Mouse (Mus musculus): ENCODE results near the gene Ccdc88c.

Gene Ccdc88c

DNA sequence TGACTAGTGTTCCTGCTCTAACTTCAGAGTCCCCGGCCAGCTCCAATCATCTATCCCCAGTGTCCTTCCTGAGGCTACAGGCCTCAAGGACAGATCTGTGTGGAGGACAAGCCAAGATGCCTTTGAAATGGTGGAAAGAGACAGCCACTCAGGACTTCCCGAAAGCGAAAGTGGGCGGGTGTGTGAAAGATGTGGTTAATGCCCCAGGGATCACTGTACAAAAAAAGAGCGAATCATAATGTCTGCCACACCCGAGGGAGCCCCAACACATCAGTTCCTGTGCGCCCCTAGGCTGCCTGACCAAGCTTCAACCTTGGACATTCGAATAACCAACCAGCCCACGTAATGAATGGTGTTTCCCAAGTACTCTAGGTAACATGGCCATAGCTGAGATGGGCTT, 100.6 kb downstream of the Ccdc88c start:
- DNase-seq (ENCODE audit: low spot score) = no peak

DNA sequence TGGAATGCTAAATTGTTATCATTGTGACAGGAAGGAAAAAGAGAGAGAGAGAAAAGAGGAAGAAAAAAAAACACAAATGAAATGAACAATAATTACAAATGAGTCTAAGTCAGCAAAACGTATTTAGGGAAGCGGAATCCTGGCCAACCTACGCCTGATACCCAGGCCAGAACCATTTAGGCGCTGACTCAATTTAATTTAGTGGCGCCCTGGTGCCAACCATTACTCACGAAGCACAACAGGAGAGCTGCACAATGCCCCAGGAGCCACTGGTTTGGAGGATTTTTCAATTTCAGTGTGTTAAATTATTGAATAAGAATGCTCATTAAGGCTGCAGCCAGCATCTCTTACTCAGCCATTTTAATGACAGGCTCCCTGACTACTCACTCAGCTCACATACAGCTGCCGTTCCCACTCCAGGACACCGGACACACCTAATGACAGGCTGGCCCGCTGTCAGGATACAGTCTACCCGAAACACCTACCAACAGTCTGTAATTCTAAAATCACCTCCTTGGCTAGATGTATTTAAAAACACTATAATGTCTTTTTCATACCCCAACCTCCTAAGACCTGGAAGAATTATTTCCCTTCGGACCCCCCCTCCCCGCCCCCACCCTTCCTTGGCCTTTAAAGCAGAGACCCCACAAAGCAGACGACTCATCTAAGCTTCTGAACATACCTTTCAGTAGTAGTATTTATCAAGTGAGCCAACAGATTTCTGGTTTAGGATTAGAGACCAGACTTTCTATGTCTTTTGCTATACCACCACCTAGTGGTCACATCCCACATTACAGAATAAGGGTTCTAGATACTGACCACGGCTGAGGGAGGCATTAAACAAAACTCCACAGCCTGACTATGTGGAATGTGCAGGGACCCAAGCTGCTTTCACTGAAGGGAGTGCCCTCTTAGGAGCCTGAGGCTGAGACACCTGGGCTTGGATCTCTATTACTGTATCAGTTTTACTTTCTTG, 102.9 kb downstream of the Ccdc88c start:
- no peak for DNase-seq (ENCODE audit: low spot score)

- DNase-seq (ENCODE audit: low spot score) = no peak
These were observed 104.1 kb downstream of the Ccdc88c start for GRCm38 (mm10) chr12:100924646-100925339.

- no peak for DNase-seq (ENCODE audit: low spot score)
These were observed 118.1 kb downstream of the Ccdc88c start for GRCm38 (mm10) chr12:100910731-100911130.

- no peak for DNase-seq (ENCODE audit: low spot score)
These were observed 119.1 kb downstream of the Ccdc88c start for GRCm38 (mm10) chr12:100909765-100910164.

GRCm38 (mm10) chr12:100908298-100909034, 120.4 kb downstream of the Ccdc88c start:
- DNase-seq (ENCODE audit: low spot score) = no peak

DNA sequence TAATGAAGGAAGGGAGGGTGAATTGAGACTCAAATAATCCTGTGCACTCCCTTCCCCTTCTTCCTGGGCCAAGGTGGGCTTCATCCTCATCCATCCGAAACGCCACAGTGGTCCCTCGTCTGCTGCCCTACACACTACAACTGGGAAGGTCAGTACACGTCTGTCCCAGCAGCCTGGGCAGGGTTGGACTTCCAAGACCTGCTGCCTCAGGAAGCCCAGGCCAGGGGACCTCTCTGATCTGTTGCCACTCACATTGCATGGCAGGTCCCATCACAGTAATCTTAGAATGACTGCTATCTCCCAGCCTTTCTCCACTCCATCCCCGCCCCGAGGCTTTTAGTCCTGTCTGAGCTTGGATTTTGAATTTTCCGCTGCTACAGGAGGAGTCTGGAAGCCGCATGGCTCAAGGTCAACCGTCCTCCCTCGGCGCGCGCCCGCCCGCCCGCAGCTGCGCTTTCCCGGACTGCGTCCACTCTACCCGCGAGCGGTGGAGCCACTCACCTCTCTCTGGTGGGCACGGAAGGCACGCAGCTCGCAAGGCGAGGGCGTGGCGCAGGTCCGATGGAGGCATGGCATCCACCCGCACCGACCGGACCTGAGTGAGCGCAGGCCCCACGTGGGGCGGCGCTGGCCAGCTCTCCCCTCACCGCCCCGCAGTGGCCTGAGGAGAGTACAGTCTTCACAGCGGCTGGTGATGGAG, 121.1 kb downstream of the Ccdc88c start, which contains the start of gene Gpr68:
TSS of gene Gpr68 (minus strand) at position 601 of the 700 bp plus-strand sequence.
- peak; percentile 15 for DNase-seq (ENCODE audit: low spot score)

- DNase-seq (ENCODE audit: low spot score) = no peak
These were observed 122.0 kb downstream of the Ccdc88c start for GRCm38 (mm10) chr12:100906861-100907260.

GRCm38 (mm10) chr12:100903761-100904160, 125.1 kb downstream of the Ccdc88c start:
- no peak for DNase-seq (ENCODE audit: low spot score)

DNA sequence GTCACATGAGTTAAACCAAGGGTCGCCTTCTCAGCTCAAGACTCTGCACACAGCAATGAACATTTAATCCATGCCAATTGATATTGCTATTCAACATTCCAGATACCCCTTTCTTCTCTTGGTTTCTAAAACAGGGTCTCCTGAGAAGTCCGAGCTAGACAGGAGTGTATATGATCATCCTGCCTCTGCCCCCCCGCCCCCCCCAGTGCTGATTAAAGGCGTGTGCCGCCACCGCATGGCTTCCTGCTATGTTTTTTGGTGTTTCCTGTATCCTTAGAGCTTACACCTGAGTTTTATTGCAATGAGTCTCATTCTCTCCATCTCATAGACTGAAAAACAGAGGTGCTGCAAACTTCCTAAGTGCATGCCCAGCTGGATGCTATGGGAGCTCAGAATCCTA, 127.5 kb downstream of the Ccdc88c start:
- DNase-seq (ENCODE audit: low spot score) = no peak

DNA sequence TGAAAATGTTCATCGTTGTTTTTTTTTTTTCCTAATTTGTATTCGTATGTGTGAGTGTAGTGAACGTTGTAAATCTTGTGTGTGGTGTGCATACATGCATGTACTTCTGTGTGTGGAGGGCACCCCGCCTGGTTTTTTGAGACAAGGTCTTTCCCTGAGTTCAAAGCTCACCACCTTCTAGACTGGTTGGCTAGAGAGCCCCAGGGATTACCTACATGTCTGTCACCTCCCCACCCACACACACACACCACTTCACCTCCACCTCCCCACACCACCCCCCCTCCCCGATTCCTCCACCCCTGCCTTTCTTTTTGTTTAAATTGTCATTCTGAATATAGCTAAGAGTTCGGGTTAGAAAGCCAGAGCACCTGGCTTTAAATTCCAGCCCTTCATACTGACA, 128.0 kb downstream of the Ccdc88c start:
- no peak for DNase-seq (ENCODE audit: low spot score)

- DNase-seq (ENCODE audit: low spot score) = no peak
These were observed 129.7 kb downstream of the Ccdc88c start for GRCm38 (mm10) chr12:100899111-100899640.

DNA sequence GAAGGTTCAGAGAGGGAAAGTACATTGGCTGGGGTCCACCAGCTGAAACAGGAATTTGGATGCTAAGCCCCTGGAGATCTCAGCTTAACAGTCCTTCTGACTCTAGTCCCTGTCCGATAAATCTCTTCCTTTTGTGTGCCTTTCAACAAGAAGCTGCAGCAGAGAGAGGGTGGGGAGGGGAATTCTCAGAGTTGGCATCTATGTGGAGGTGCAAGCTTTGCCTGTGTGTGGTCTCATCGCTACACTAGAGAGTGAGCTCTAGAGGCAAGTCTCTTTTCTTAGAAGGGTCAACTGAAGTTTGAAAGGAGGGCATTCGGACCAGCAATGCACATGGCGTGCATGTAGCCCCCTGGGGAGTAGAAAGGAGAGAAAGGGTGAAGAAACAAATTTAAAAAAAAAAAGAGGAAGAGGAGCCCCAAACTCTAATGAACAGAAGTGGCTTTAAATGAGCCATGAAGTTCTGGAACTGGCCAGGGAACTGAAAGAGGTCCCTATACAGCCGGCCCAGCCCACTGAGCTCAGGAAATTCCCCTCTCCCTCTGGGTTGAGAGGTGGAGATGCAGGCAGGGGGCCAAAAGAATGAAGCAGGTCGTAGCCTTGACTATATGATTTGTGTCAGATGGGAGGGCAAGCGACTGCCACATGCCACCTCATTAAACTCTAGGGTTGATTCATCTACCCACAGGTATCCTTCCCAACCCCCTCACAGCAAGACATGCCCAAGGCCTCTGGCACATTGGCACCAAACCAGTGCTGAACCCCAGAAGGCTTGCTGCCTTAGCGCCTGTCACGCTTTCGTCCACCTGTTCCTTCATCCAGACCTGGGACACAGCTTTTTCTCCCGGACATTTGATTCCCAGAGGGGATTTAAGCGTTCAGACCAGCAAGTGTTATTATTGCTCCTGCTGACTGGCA, 130.9 kb downstream of the Ccdc88c start:
- DNase-seq (ENCODE audit: low spot score) = no peak

GRCm38 (mm10) chr12:100896661-100897060, 132.2 kb downstream of the Ccdc88c start:
- no peak for DNase-seq (ENCODE audit: low spot score)

DNA sequence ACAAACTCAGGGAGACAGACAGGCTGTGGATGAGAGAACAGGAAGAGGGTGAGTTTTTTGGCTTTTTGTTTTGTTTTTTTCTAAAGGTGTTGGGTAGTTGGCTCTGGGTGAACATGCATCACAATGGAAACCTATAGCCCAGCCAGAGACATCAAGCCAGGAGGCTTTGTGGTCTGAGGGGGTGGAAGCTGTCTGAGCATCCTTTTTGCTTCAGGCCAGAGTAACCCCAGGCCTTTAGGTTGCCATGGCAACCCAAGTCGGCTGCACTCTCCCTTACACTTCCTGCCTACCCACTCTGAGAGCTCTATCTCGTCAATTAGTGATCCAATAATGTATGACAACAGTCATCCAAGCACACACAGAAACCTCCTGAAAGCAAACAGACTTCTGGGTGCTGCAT, 133.4 kb downstream of the Ccdc88c start:
- no peak for DNase-seq (ENCODE audit: low spot score)

DNA sequence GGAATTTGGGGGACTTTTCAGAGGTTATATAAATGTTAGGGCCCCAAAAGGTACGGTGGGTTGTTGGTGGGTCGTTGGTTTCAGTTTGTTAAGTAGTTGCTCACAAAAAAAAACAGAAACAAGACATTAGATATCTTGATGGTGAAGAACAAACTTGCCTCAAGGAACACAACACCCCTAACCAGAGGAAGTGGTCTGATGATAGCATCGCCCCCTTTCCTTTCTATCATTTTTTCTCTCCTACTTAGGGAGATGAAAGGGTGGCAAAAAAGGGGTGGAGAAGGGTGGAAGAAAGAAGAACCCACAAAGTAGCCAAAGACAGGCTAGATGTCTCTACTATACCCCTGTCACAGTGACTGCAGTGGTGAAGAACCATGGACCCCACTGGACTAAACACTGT, 138.3 kb downstream of the Ccdc88c start:
- DNase-seq (ENCODE audit: low spot score) = no peak

DNA sequence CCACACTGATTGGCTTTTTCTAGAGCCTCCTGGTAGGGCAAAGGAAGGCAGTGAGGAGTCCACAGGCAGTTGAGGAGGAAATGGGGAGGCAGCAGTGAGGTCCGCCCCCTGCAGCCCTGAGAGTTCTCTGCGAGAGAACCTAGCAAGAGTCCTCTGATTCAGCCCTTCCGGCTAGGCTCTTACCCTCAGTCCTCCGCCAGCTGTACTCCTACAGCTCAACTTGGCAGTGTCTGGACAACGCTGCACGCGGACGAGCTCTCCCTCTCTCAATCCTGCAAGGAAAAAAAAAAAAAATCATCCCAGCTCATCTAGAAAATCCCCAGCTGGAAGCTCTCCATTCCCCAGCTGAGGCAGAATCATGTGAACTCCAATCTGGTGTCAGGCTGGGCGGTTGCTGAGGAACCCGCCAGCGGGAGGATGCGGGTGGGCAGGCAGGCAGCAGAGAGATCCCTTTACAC, 141.0 kb downstream of the Ccdc88c start:
- no peak for DNase-seq (ENCODE audit: low spot score)

GRCm38 (mm10) chr12:100886877-100887276, 142.0 kb downstream of the Ccdc88c start:
- no peak for DNase-seq (ENCODE audit: low spot score)

DNA sequence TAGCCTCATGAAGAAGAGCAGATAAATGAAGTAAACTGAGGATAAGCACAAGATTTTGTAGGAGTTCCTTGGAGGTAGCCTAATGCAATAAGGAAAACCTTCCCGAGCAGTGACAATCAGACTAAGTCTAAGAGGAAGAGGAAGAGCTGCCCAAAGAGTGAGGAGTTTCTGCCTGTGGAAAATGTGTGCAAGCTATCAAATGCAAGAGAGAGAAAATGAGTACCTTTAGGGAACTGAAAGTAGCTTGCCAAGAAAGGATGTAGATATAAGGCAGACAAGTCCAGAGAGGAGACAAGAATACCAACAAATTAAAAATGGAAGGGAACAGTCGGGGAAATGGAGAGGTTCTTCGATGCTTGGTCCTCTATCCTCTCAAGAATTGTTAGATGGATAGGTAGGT, 143.3 kb downstream of the Ccdc88c start:
- DNase-seq (ENCODE audit: low spot score) = no peak

GRCm38 (mm10) chr12:100883168-100883567, 145.7 kb downstream of the Ccdc88c start:
- no peak for DNase-seq (ENCODE audit: low spot score)

Measured in ovary, postnatal 10 days (tissue).